Mouse (Mus musculus) liver (tissue): Measurements from ENCODE around the gene Spats2.

Experiments used
- DNase-seq: peaks from one replicate; pipeline ENCODE4 v3.0.0-alpha.2; 2020; ENCODE audit warnings: mixed read lengths

Gene Spats2

GRCm38 (mm10) chr15:99098493-99098861 is 27.2 kb upstream of the Spats2 start:
- no peak for DNase-seq

GRCm38 (mm10) chr15:99099139-99099556 is 26.6 kb upstream of the Spats2 start:
- DNase-seq = peak; percentile 72

DNA sequence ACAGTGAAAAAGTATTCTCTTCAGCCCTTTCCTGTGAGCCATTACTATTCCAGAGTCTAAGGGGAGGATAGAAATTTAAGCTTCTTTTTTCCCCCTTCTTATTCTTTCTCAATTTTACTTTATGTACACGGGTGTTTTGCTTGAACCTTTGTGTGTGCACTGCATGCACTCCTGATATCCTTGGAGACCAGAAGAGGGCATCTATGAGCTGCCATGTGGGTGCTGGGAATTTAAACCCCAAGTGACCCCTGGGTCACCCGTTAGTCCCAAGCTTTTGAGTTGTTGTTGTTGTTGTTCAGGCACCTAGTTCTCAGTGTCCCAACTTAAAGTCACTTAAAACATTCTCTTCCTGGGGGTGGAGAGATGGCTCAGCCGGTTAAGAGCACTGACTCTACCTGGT is 25.7 kb upstream of the Spats2 start:
- no peak for DNase-seq

- no peak for DNase-seq
These were observed 20.5 kb upstream of the Spats2 start for GRCm38 (mm10) chr15:99105238-99105637.

DNA sequence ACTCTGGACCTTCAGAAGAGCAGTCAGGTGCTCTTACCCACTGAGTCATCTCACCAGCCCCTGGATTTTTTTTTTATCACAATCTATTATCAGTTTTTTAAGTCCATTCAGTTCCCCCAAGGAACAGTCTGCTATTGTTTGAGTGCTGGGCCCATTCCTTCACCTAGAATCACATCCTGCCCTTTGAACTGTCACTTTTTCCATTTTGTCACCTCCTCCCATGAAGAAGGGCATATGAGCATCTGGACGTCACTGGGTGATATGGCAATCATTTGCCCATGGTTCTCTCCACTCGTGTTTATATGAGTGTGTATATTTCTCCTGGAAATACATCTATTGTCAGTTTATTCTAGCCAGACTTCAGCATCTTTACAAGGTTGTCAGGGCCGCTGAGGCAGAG is 17.9 kb upstream of the Spats2 start:
- no peak for DNase-seq

DNA sequence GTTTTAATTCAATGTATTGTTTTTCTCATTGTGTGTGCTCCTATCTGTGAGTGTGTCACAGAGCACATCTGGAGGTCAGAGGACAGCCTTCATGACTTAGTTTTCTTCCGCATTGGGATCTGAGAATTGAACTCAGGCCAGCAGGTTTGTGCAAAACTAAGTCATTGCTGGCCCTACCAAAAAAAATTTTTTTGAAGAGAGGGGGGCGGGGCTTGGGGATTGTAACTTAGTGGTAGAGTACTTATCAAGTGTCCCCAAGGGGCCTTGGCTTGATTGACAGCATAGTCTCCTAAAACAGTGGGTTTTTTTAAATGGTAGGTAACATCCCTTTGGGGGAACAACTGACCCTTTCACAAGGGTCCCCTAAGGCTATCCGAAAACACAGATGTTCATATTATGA is 14.6 kb upstream of the Spats2 start:
- no peak for DNase-seq

DNA sequence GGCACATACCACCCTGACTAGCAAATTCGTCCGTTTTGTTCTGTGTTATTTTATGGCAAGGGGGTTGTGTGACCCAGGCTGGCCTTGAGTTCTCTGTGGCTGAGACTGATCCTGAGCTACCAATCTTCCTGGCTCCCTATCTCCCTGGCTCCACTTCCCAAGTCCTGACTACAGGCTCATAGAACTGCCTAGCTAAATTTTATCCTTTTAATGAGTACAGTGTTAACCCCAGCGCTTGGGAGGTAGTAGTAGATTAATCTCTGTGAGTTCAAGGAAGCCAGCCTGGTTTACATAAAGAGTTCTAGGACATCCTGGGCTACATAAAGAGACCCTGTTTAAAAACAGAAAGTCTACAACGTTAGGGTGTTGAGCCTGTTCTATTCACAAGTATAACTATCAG is 13.9 kb upstream of the Spats2 start:
- no peak for DNase-seq

GRCm38 (mm10) chr15:99112843-99113395 is 12.8 kb upstream of the Spats2 start:
- no peak for DNase-seq

- peak; percentile 54 for DNase-seq
These were observed 12.2 kb upstream of the Spats2 start for GRCm38 (mm10) chr15:99113396-99113975.

GRCm38 (mm10) chr15:99114312-99115064 is 11.2 kb upstream of the Spats2 start:
- DNase-seq = no peak

DNA sequence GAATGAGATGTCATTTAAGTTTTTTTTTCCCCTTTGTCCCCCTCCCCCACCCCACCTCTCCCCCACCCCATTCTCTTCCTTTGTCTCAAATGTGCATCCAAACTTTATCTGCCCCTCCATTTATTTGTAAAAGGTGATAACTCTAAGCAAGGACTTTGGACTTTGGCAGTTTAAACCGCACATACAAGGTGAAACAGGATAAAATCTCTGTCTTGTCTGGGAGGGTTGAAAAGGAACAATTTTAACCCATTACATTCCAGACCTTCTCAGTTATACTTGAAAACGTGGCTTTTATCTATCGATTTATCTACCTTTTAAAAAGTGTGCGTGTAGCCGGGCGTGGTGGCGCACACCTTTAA is 10.7 kb upstream of the Spats2 start:
- no peak for DNase-seq

DNA sequence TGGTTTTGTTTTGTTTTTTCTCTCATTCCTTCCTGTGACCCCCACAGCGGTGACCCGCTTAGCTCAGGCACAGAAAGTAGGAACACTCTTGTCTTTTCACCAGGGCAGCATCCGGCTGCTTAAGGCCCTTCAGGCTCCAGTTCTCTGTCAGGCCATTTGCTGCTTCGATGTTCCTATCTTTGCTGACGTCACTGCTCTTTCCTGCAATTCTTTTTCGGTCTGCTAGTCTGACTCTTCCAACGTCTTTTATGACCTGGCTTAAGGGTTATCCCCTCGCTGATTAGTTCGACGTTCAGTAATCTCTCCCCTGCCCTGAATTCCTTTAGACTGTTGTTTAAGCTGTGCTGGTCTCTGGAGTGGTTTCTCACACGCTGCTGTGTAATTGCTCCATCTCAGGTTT is 9.2 kb upstream of the Spats2 start:
- no peak for DNase-seq

- no peak for DNase-seq
These were observed 4.9 kb upstream of the Spats2 start for GRCm38 (mm10) chr15:99120814-99121213.

- DNase-seq = no peak
These were observed 3.1 kb upstream of the Spats2 start for GRCm38 (mm10) chr15:99122642-99123041.

- peak; percentile 79 for DNase-seq
These were observed 532 bp downstream of the Spats2 start for GRCm38 (mm10) chr15:99126081-99126815.

- DNase-seq = no peak
These were observed 1.2 kb downstream of the Spats2 start for GRCm38 (mm10) chr15:99126816-99127365.

GRCm38 (mm10) chr15:99127851-99128522 is 2.3 kb downstream of the Spats2 start:
- DNase-seq = peak; percentile 36

DNA sequence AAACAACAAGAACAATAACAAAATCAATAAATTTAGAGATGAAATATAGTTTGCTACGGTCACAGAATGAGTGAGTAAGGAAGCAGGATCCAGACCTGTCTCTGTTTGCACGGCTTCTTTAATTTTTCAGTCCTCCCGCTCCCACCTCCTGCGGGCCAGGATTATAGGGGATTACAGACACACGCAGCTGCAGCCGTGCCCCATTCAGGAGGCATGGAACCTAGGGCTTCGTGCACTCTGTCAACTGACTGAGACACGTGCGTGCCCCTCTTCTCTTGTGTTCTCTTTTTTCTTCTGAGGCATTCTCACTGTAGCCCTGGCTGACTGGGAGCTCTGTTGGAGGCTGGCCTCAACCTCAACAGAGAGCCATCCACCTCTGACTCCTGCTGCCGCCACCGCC is 3.7 kb downstream of the Spats2 start:
- DNase-seq = no peak

DNA sequence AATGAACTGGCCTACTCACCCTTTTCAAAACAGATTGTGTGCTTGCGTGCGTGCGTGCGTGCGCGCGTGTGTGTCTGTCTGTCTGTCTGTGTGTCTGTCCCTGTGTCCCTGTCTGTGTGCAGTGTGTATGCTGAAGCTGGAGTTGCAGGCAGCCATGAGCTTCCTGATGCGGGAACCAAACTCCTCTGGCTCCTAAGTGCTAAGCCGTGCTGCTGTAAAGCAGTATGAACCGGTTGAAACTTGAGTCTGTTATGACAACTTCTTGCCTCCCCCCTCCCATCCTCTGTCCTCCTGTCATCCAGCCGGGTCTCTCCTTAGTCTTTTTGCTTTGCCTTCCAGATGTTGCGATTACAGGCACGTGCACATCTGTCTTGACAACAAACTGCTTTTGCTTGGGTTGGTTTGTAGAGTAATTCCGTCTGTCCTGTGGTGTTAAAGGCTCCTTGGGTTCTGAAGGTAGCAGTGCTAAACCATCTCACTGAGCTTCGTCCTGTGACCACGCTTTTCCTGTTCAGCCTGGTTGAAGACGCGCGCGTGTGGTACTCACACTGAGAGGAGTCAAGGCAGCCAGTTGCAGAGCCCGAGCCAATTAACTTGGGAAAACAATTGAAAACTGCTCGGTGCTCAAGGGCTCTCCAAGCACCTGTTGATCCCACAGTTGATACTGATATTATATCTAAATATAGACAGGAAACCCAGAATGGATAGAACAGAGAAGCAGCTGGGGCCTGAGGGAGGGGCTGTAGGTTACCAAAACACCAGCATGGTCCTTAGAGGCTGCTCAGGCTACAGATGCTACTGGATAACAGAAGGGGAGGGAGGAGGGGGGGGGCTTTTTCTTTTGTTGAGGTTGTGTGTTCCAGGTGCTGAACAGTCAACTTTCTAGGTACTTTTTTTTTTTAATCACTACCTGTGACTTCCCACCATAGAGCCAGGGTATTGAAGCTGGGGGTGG is 4.5 kb downstream of the Spats2 start:
- no peak for DNase-seq

DNA sequence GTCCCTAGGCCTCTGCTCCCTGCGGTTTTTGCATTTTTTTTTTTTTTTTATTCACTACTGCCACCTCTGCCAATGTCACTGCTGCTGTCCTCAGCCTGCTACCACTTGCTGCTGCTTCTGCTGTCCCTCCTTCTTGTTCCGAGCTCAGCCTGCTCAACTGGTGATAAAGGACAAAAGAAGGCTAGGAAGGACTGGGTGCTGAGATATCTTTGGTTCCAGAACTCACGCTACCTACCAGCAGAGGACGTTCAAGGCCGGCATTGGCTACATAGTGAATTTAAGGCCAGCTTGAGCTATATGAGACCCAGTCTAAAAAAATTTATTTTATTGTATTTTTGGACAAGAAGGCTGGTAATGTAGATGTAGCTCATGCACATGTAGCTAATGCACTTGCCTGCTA is 12.7 kb downstream of the Spats2 start:
- peak; percentile 48 for DNase-seq

- peak; percentile 63 for DNase-seq
These were observed 14.0 kb downstream of the Spats2 start for GRCm38 (mm10) chr15:99139669-99140068.

GRCm38 (mm10) chr15:99150516-99150915 is 24.8 kb downstream of the Spats2 start:
- no peak for DNase-seq
